Mouse (Mus musculus): ENCODE data around the gene Ddah2. TPM values are rescaled to one million over a fixed set of nuclear protein-coding genes. Genes with fewer than 3 reads are reported as not detected.

Ddah2 gene
- polyA plus RNA-seq, 1 experiment from 2014 or later: 349 TPM

GRCm38 (mm10) chr17:35058316-35058715 is 519 bp upstream of the Ddah2 start:
- 0 out of 2 replicates have a peak, but pooled peaks have one; percentile 0 for ATAC-seq (ENCODE audit: low FRiP score, low read depth)
- H3K9ac ChIP-seq: 0 out of 2 replicates have a peak overlapping the region, but pooled peaks have one; percentile 80
- 58% methylated on average over 9 of the region's 9 CpGs for WGBS

DNA sequence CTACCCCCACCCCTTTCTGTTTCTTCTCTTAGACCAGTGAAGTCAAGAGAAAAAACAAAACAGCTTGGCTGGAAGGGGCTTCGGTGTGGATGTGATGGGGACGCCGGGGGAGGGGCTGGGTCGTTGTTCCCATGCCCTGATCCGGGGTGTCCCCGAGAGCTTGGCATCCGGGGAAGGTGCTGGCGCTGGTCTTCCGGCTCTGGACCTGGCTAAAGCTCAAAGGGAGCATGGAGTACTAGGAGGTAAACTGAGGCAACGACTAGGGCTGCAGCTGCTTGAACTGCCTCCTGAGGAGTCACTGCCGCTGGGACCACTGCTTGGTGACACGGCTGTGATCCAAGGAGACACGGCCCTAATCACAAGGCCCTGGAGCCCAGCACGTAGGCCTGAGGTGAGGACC is 1.2 kb downstream of the Ddah2 start:
- Histone ChIP-seq H3K27me3 (peaks cover 15% of the 10 kb centered on the region), H3K9ac (peak overlapping the region; percentile 80), H3K9me3 (no peaks in the 10 kb centered on the region), H3K4me2 (peak overlapping the region; percentile 75), H3K27ac (replicated peaks) (peak overlapping the region; percentile 88; the same call in 1 of the 2 replicates), H3K4me3 (peak overlapping the region; percentile 84), H3K4me1 (replicated peaks) (peaks cover 30% of the 10 kb centered on the region), H3K36me3 (peaks cover 8% of the 10 kb centered on the region; the same call in 1 of the 2 replicates)
- 28% methylated on average over 14 of the region's 14 CpGs for WGBS
- ATAC-seq (ENCODE audit: low FRiP score, low read depth): no peak

More at GRCm38 (mm10) chr17:35058316-35058715, 519 bp upstream of the Ddah2 start:
- Histone ChIP-seq H3K4me1 (replicated peaks) (peaks cover 27% of the 10 kb centered on the region), H3K27me3 (peaks cover 3% of the 10 kb centered on the region; the same call in 1 of the 2 replicates), H3K27ac (replicated peaks) (peak overlapping the region; percentile 88; the same call in 1 of the 2 replicates), H3K36me3 (peaks cover 13% of the 10 kb centered on the region; the same call in 1 of the 2 replicates), H3K9me3 (no peaks in the 10 kb centered on the region), H3K4me3 (peak overlapping the region; percentile 84), H3K4me2 (peak overlapping the region; percentile 75)

GRCm38 (mm10) chr17:35060737-35061297 is 2.0 kb downstream of the Ddah2 start:
- Histone ChIP-seq H3K27me3 (peaks cover 21% of the 10 kb centered on the region), H3K4me3 (peak overlapping the region; percentile 84), H3K36me3 (peaks cover 8% of the 10 kb centered on the region; the same call in 1 of the 2 replicates), H3K9me3 (no peaks in the 10 kb centered on the region), H3K9ac (peak overlapping the region; percentile 80), H3K27ac (replicated peaks) (no peak overlapping the region), H3K4me2 (peak overlapping the region; percentile 75), H3K4me1 (replicated peaks) (peaks cover 37% of the 10 kb centered on the region)
- 57% methylated on average over 22 of the region's 22 CpGs for WGBS
- ATAC-seq (ENCODE audit: low FRiP score, low read depth): no peak

DNA sequence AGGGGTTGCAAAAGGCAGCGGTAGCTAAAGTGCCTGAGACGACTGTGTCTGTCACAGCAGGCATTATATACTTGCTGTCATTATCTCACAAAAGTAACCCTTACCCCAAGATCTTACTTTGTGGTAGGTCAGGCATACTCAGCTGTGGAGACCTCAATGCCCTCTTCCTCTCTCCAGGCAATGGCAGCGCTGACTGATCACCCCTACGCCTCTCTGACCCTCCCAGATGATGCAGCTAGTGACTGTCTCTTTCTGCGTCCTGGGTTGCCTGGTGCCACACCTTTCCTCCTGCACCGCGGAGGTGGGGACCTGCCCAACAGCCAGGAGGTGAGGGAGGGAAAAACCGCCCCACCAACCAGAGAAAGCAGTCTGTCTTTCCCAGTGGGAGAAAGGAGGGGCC is 2.5 kb downstream of the Ddah2 start:
- Histone ChIP-seq H3K4me3 (no peak overlapping the region), H3K9me3 (no peaks in the 10 kb centered on the region), H3K36me3 (peaks cover 8% of the 10 kb centered on the region; the same call in 1 of the 2 replicates), H3K9ac (no peak overlapping the region), H3K4me2 (no peak overlapping the region; the same call in 1 of the 2 replicates), H3K27me3 (peaks cover 25% of the 10 kb centered on the region), H3K4me1 (replicated peaks) (peaks cover 37% of the 10 kb centered on the region), H3K27ac (replicated peaks) (no peak overlapping the region)
- 83% methylated on average over 8 of the region's 8 CpGs for WGBS
- ATAC-seq (ENCODE audit: low FRiP score, low read depth): no peak

GRCm38 (mm10) chr17:35063466-35063865 is 4.6 kb downstream of the Ddah2 start:
- Histone ChIP-seq H3K4me3 (no peak overlapping the region), H3K4me2 (no peak overlapping the region), H3K9me3 (no peaks in the 10 kb centered on the region), H3K4me1 (replicated peaks) (peaks cover 33% of the 10 kb centered on the region), H3K27ac (replicated peaks) (no peak overlapping the region), H3K36me3 (peaks cover 8% of the 10 kb centered on the region; the same call in 1 of the 2 replicates), H3K27me3 (peaks cover 34% of the 10 kb centered on the region), H3K9ac (no peak overlapping the region)
- ATAC-seq (ENCODE audit: low FRiP score, low read depth): no peak
- WGBS: 86% methylated on average over 3 of the region's 3 CpGs

DNA sequence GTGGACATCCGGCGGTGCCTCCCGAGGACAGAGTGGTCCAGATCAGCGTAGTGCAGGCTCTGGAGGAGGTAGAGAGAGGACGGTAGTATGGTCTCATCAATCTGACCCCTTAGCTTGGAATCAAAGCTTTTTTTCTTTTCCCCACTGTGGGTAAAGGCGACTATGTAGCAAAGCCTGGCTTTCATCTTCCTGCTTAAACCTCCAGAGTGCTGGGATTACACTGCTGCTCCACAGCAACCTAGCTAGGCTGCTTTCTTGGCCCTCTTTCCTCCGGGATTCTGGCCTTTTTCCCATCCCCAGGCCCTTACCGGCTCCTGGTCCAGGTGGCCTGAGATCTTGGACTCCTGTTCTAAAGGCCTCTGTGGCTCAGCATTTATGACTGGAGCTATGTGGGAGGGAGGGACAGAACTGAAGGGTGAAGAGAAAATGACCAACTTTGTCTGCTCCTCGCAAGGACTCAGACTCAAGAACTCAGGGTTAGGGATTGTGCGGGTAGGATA is 5.6 kb downstream of the Ddah2 start:
- ATAC-seq (ENCODE audit: low FRiP score, low read depth): no peak
- Histone ChIP-seq H3K9me3 (no peaks in the 10 kb centered on the region), H3K27me3 (peaks cover 34% of the 10 kb centered on the region), H3K27ac (replicated peaks) (no peak overlapping the region), H3K9ac (no peak overlapping the region), H3K36me3 (peaks cover 8% of the 10 kb centered on the region; the same call in 1 of the 2 replicates), H3K4me3 (no peak overlapping the region), H3K4me1 (replicated peaks) (peaks cover 33% of the 10 kb centered on the region), H3K4me2 (peak overlapping the region; percentile 55; the same call in 1 of the 2 replicates)
- 37% methylated on average over 10 of the region's 10 CpGs for WGBS

GRCm38 (mm10) chr17:35064951-35065947 is 6.4 kb downstream of the Ddah2 start, which contains the start of gene Ly6g6c:
Ly6g6c (plus strand) TSS chr17:35065388.
- 0 out of 2 replicates have a peak within 1 kb of the TSS, but pooled peaks have one; percentile 22 for H3K9ac ChIP-seq
- H3K4me1 ChIP-seq (replicated peaks): peaks cover 26% of the 10 kb centered on the region

GRCm38 (mm10) chr17:35066084-35066483 is 7.2 kb downstream of the Ddah2 start, which contains the start of gene Mpig6b:
Mpig6b (minus strand) TSS chr17:35066184.
- Histone ChIP-seq H3K9me3 (no peaks in the 10 kb centered on the region), H3K4me2 (peak within 1 kb of the TSS; percentile 55), H3K27me3 (peaks cover 34% of the 10 kb centered on the region), H3K4me3 (peak within 1 kb of the TSS; percentile 26), H3K27ac (replicated peaks) (no peak within 1 kb of the TSS), H3K36me3 (peaks cover 5% of the 10 kb centered on the region; the same call in 1 of the 2 replicates), H3K4me1 (replicated peaks) (peaks cover 17% of the 10 kb centered on the region), H3K9ac (0 out of 2 replicates have a peak within 1 kb of the TSS, but pooled peaks have one; percentile 22)
- no peak for ATAC-seq (ENCODE audit: low FRiP score, low read depth)
- WGBS: 47% methylated on average over 10 of the region's 10 CpGs

More at GRCm38 (mm10) chr17:35064951-35065947, 6.4 kb downstream of the Ddah2 start, which contains the start of gene Ly6g6c:
- no peak for ATAC-seq (ENCODE audit: low FRiP score, low read depth)
- Histone ChIP-seq H3K27ac (replicated peaks) (no peak within 1 kb of the TSS), H3K4me2 (peak within 1 kb of the TSS; percentile 55), H3K4me3 (peak within 1 kb of the TSS; percentile 26), H3K9me3 (no peaks in the 10 kb centered on the region), H3K36me3 (peaks cover 8% of the 10 kb centered on the region; the same call in 1 of the 2 replicates), H3K27me3 (peaks cover 34% of the 10 kb centered on the region)
- 2% methylated on average over 48 of the region's 48 CpGs for WGBS

DNA sequence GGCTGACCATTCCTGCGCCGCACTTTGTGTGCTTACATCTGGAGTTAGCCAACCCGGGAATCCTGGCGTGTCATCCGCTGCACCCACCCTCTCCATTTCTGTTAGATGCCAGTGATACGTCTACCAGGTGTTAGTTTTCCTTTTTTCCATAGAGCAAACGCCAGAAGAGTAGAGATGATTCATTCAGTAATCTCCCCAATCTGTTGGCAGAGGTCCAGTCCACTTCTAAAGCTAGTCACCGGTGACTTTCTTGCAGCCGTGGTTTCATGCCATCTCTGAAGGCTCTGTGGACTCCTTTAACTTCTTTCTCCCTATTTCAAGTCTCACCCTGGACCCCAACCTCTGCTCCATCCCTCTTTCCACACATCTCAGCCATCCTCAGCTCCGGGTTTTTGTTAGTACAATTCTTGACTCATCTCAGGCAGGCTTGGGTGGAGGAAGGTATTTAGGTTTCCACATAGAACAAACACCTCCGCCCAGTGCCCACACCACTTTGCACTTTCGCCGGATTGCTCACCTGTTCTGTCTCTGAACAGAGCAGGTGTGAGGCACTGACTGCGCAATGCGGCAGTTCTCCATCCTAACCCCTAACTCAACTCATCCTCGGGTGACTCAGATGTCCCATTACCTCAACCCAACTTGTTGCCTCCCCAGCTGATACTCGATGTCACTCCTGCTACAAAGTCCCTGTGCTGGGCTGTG is 9.5 kb downstream of the Ddah2 start:
- no peak overlapping the region for H3K9ac ChIP-seq
- 88% methylated on average over 17 of the region's 17 CpGs for WGBS
- peaks cover 31% of the 10 kb centered on the region for H3K27me3 ChIP-seq
- no peak overlapping the region for H3K27ac ChIP-seq (replicated peaks)
- no peak for ATAC-seq (ENCODE audit: low FRiP score, low read depth)
- H3K36me3 ChIP-seq: no peaks in the 10 kb centered on the region
- H3K9me3 ChIP-seq: no peaks in the 10 kb centered on the region
- no peak overlapping the region for H3K4me2 ChIP-seq
- H3K4me3 ChIP-seq: no peak overlapping the region
- peaks cover 11% of the 10 kb centered on the region for H3K4me1 ChIP-seq (replicated peaks)

DNA sequence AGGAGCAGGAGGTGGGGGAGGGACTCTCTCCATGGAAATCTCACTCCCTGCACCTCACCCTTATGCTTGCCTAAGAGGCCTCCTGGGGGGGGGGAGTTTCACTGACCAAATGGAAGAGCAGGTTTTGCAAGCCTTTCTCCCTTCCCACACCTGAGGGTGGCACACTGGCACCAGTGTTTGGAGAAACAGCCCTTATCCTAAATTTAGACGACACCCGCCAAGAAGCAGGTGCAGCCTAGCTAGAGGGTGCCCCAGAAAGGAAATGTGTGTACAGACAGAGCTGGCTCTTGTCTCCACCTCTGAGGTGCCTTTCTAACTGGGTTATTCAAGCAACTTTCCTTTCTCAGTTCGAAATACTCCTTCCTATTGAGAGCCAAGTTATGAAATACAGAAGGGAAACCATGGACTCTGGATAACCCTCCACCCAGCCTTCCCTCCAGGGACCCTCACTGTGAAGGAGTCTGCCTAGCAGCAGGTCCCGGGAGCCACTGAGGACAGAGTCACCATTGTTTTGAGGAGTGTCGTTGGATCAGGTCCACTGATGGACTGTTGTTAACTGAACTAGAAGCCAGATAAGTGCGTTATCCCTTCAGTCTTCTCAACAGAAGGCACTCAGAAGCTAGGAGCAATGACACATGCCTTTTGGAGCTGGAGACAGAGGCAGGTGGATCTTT is 11.9 kb downstream of the Ddah2 start:
- Histone ChIP-seq H3K27me3 (peaks cover 13% of the 10 kb centered on the region), H3K9me3 (no peaks in the 10 kb centered on the region), H3K36me3 (no peaks in the 10 kb centered on the region), H3K9ac (no peak overlapping the region), H3K4me1 (replicated peaks) (peaks cover under 1% of the 10 kb centered on the region), H3K4me2 (no peak overlapping the region), H3K27ac (replicated peaks) (no peak overlapping the region), H3K4me3 (no peak overlapping the region)
- ATAC-seq (ENCODE audit: low FRiP score, low read depth): no peak
- 60% methylated on average over 6 of the region's 6 CpGs for WGBS

All from hindbrain, embryonic 15.5 days (tissue).